Comparison of ENCODE assay signal across 24 mouse cellular contexts in genomic region chr3:144510724-144511123, GRCm38 (mm10). TPM values are rescaled to one million over a fixed set of nuclear protein-coding genes. Genes with fewer than 3 reads are reported as not detected.
A peak's percentile ranks its signal among the peaks of the same experiment; 100 is the strongest.
DNase-seq lines count a peak whose midpoint lies in the region; ATAC-seq and TF ChIP-seq lines count a peak whose summit lies in the region.
"Had no signal": no experiment of that assay in that cellular context is flagged by ENCODE, and none has a peak within 500 bp of the region (broad histone marks: within the 10 kb centered on the region; RNA-seq: fewer than 3 reads in every experiment).

No protein-coding gene starts in this region.

- 0 out of 2 replicates have a peak, but pooled peaks have one; percentile 52 for ATAC-seq in kidney, embryonic 15.5 days (replicated peaks; ENCODE audit: low FRiP score)
- no peak for ATAC-seq in kidney, postnatal 0 days (replicated peaks; ENCODE audit: low FRiP score, low read depth)
- ATAC-seq in neural tube, embryonic 15.5 days (ENCODE audit: low FRiP score), result no peak
- 0 out of 2 replicates have a peak, but pooled peaks have one; percentile 34 for ATAC-seq in neural tube, embryonic 12.5 days (ENCODE audit: low FRiP score, low read depth)
- ATAC-seq: forebrain, embryonic 14.5 days had no signal

- no peak for DNase-seq in kidney, postnatal 36 days
- peak; percentile 24 for DNase-seq in kidney, postnatal 0 days (ENCODE audit: low spot score)
- no peak for DNase-seq in kidney, postnatal 4 days
- peak; percentile 7 for DNase-seq in neural tube, embryonic 10.5 days (ENCODE audit: extremely low spot score, low spot score)
- DNase-seq in lung, postnatal 14 days, result no peak
- DNase-seq: adrenal gland, adult 2 months; adrenal gland, postnatal 10 days; adrenal gland, postnatal 25 days; cerebellum, adult 11 months; cerebellum, adult 18-20 months; cerebellum, adult 8-10 months; cerebellum, adult 9-11 months; cerebellum, postnatal 14 days; cerebellum, postnatal 36 days; embryo, embryonic 11 days had no signal

- H3K9ac ChIP-seq in kidney, embryonic 15.5 days, result no peak overlapping the region
- no peak overlapping the region for H3K9ac ChIP-seq in kidney, postnatal 0 days (ENCODE audit: low read depth, low read length)
- H3K9ac ChIP-seq in neural tube, embryonic 15.5 days (replicated peaks), result no peak overlapping the region
- H3K9ac ChIP-seq in neural tube, embryonic 12.5 days, result no peak overlapping the region
- H3K9ac ChIP-seq: embryonic facial prominence, embryonic 13.5 days; embryonic facial prominence, embryonic 15.5 days; forebrain, embryonic 12.5 days had no signal

- H3K4me1 ChIP-seq in kidney, embryonic 15.5 days, result peaks cover 14% of the 10 kb centered on the region; the same call in 1 of the 2 replicates
- no peaks in the 10 kb centered on the region for H3K4me1 ChIP-seq in kidney, postnatal 0 days (replicated peaks; ENCODE audit: insufficient read depth, low read length)
- peaks cover 10% of the 10 kb centered on the region for H3K4me1 ChIP-seq in neural tube, embryonic 15.5 days
- H3K4me1 ChIP-seq in neural tube, embryonic 12.5 days, result peaks cover 18% of the 10 kb centered on the region

- no peak overlapping the region for H3K27ac ChIP-seq in kidney, embryonic 15.5 days
- no peak overlapping the region for H3K27ac ChIP-seq in kidney, postnatal 0 days
- H3K27ac ChIP-seq in neural tube, embryonic 15.5 days (replicated peaks), result no peak overlapping the region
- no peak overlapping the region for H3K27ac ChIP-seq in neural tube, embryonic 12.5 days
- H3K27ac ChIP-seq: embryonic facial prominence, embryonic 13.5 days; embryonic facial prominence, embryonic 15.5 days; forebrain, embryonic 10.5 days; forebrain, embryonic 12.5 days had no signal

- TF ChIP-seq CTCF in kidney, postnatal 0 days (IDR thresholded peaks at IDR 0.05; ENCODE audit: low read depth), result no peak

- H3K27me3 ChIP-seq in kidney, embryonic 15.5 days, result no peaks in the 10 kb centered on the region
- H3K27me3 ChIP-seq in kidney, postnatal 0 days (ENCODE audit: insufficient read depth, low read length), result no peaks in the 10 kb centered on the region
- no peaks in the 10 kb centered on the region for H3K27me3 ChIP-seq in neural tube, embryonic 15.5 days (replicated peaks)
- H3K27me3 ChIP-seq in neural tube, embryonic 12.5 days (replicated peaks), result no peaks in the 10 kb centered on the region
- H3K27me3 ChIP-seq: embryonic facial prominence, embryonic 13.5 days; embryonic facial prominence, embryonic 15.5 days; forebrain, embryonic 12.5 days had no signal

- H3K9me3 ChIP-seq in kidney, embryonic 15.5 days (replicated peaks), result no peaks in the 10 kb centered on the region
- no peaks in the 10 kb centered on the region for H3K9me3 ChIP-seq in kidney, postnatal 0 days (replicated peaks; ENCODE audit: low read length)
- no peaks in the 10 kb centered on the region for H3K9me3 ChIP-seq in neural tube, embryonic 15.5 days (replicated peaks)
- no peaks in the 10 kb centered on the region for H3K9me3 ChIP-seq in neural tube, embryonic 12.5 days
- H3K9me3 ChIP-seq: embryonic facial prominence, embryonic 13.5 days; embryonic facial prominence, embryonic 15.5 days; forebrain, embryonic 12.5 days had no signal

- H3K4me3 ChIP-seq in kidney, embryonic 15.5 days (replicated peaks), result no peak overlapping the region
- no peak overlapping the region for H3K4me3 ChIP-seq in kidney, postnatal 0 days (replicated peaks; ENCODE audit: low read depth, low read length)
- H3K4me3 ChIP-seq in neural tube, embryonic 15.5 days (replicated peaks), result no peak overlapping the region
- H3K4me3 ChIP-seq in neural tube, embryonic 12.5 days, result no peak overlapping the region
- H3K4me3 ChIP-seq: embryonic facial prominence, embryonic 13.5 days; embryonic facial prominence, embryonic 15.5 days; erythroblast, embryonic 14.5 days; forebrain, embryonic 10.5 days; forebrain, embryonic 12.5 days had no signal

- 69% methylated on average over 3 of the region's 3 CpGs for WGBS in kidney, embryonic 15.5 days
- WGBS in kidney, postnatal 0 days, result 80% methylated on average over 3 of the region's 3 CpGs
- 95% methylated on average over 3 of the region's 3 CpGs for WGBS in neural tube, embryonic 15.5 days
- 93% methylated on average over 3 of the region's 3 CpGs for WGBS in neural tube, embryonic 12.5 days

- no peak overlapping the region for H3K4me2 ChIP-seq in kidney, embryonic 15.5 days
- no peak overlapping the region for H3K4me2 ChIP-seq in kidney, postnatal 0 days (ENCODE audit: low read length)
- no peak overlapping the region for H3K4me2 ChIP-seq in neural tube, embryonic 15.5 days
- H3K4me2 ChIP-seq in neural tube, embryonic 12.5 days (replicated peaks), result no peak overlapping the region
- H3K4me2 ChIP-seq: embryonic facial prominence, embryonic 13.5 days; embryonic facial prominence, embryonic 15.5 days; forebrain, embryonic 12.5 days had no signal

- H3K36me3 ChIP-seq in kidney, embryonic 15.5 days, result no peaks in the 10 kb centered on the region
- no peaks in the 10 kb centered on the region for H3K36me3 ChIP-seq in kidney, postnatal 0 days (ENCODE audit: insufficient read depth, low read length)
- H3K36me3 ChIP-seq in neural tube, embryonic 15.5 days, result no peaks in the 10 kb centered on the region
- no peaks in the 10 kb centered on the region for H3K36me3 ChIP-seq in neural tube, embryonic 12.5 days
- H3K36me3 ChIP-seq: embryonic facial prominence, embryonic 15.5 days; forebrain, embryonic 10.5 days; forebrain, embryonic 12.5 days had no signal

RNA-seq across cellular contexts. Expression of gene Hs2st1, which starts 59.3 kb away (rescaled TPM):
- 12.5 and 13.0 TPM in 2 replicates for polyA plus RNA-seq in kidney, embryonic 15.5 days (2015; fragmentation: Nextera tagmentation; extraction: Ambion mirVana)
- polyA plus RNA-seq in kidney, postnatal 0 days (2015; fragmentation: Nextera tagmentation; extraction: Ambion mirVana), result 9.7 and 10.4 TPM in 2 replicates
- 13.6 and 14.4 TPM in 2 replicates for polyA plus RNA-seq in neural tube, embryonic 15.5 days (2015; fragmentation: Nextera tagmentation; extraction: Ambion mirVana)
- 24.1 and 24.6 TPM in 2 replicates for polyA plus RNA-seq in neural tube, embryonic 12.5 days (2016; fragmentation: Nextera tagmentation; extraction: Ambion mirVana)

RNA-seq across cellular contexts. Expression of gene Selenof, which starts 59.4 kb away (rescaled TPM):
- polyA plus RNA-seq in kidney, embryonic 15.5 days (2015; fragmentation: Nextera tagmentation; extraction: Ambion mirVana), result 618 and 674 TPM in 2 replicates
- 840 and 861 TPM in 2 replicates for polyA plus RNA-seq in kidney, postnatal 0 days (2015; fragmentation: Nextera tagmentation; extraction: Ambion mirVana)
- polyA plus RNA-seq in neural tube, embryonic 15.5 days (2015; fragmentation: Nextera tagmentation; extraction: Ambion mirVana), result 598 and 611 TPM in 2 replicates
- polyA plus RNA-seq in neural tube, embryonic 12.5 days (2016; fragmentation: Nextera tagmentation; extraction: Ambion mirVana), result 476 and 491 TPM in 2 replicates

Comparison
In these comparisons a context has a peak if more than half of its experiments do, and no peak if none do; other contexts are left out.
1. ATAC-seq: peak in kidney, embryonic 15.5 days (single experiment) and neural tube, embryonic 12.5 days (single experiment); none in kidney, postnatal 0 days (single experiment) and neural tube, embryonic 15.5 days (single experiment).
2. DNase-seq: peak in kidney, postnatal 0 days (single experiment) and neural tube, embryonic 10.5 days (single experiment); none in kidney, postnatal 36 days (0 of 2), kidney, postnatal 4 days (0 of 2) and lung, postnatal 14 days (single experiment).